In the genomic region with DNA sequence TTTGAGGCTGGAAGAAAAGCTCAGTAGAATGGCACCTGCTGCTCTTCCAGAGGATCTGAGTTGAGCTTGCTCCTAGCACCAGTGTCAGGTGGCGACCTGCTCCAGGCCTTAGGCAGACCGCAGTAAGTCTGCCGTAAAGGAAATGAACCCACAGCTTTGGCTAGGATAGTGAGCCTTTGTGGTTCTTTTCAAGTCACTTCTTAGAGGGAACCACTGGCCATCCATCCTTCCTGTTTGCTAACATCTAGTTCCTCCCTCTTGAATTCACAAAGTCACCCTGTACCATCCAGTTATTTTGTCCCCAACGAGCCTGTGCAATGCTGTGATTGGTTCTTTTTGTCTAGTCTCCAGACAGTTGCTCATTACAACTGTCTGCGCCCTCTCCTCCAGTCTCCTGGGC, we compare ENCODE assay signal across 19 mouse cellular contexts. TPM values are rescaled to one million over a fixed set of nuclear protein-coding genes. Genes with fewer than 3 reads are reported as not detected.
DNase-seq lines count a peak whose midpoint lies in the region; ATAC-seq and TF ChIP-seq lines count a peak whose summit lies in the region.
"Had no signal": no experiment of that assay in that cellular context is flagged by ENCODE, and none has a peak within 500 bp of the region (broad histone marks: within the 10 kb centered on the region; RNA-seq: fewer than 3 reads in every experiment).

No protein-coding gene starts in this region.

- peak overlapping the region; percentile 44; the same call in 1 of the 2 replicates for H3K9ac ChIP-seq in heart, embryonic 16.5 days (ENCODE audit: low read length)
- H3K9ac ChIP-seq: embryonic facial prominence, embryonic 12.5 days; limb, embryonic 12.5 days had no signal

- H3K27ac ChIP-seq in heart, embryonic 16.5 days (ENCODE audit: low read length) = no peak overlapping the region
- no peak overlapping the region for H3K27ac ChIP-seq in heart, embryonic 10.5 days
- H3K27ac ChIP-seq: embryonic facial prominence, embryonic 12.5 days; forebrain, embryonic 12.5 days; limb, embryonic 12.5 days; macrophage had no signal

- H3K4me2 ChIP-seq in heart, embryonic 16.5 days (ENCODE audit: low read depth, low read length) = peak overlapping the region; percentile 76; the same call in 1 of the 2 replicates
- H3K4me2 ChIP-seq: embryonic facial prominence, embryonic 12.5 days; forebrain, embryonic 12.5 days had no signal

- no peak for ATAC-seq in heart, embryonic 16.5 days (replicated peaks; ENCODE audit: extremely low read depth, insufficient read depth, low FRiP score)
- ATAC-seq: inflammation-experienced regulatory T-cells, adult 6 months had no signal

- H3K36me3 ChIP-seq in heart, embryonic 16.5 days (ENCODE audit: control insufficient read depth, insufficient read depth) = peaks cover 74% of the 10 kb centered on the region
- peaks cover 91% of the 10 kb centered on the region for H3K36me3 ChIP-seq in heart, embryonic 10.5 days
- H3K36me3 ChIP-seq in E14TG2a.4 (ENCODE audit: insufficient read depth, low read length) = peaks cover 100% of the 10 kb centered on the region
- peaks cover 90% of the 10 kb centered on the region for H3K36me3 ChIP-seq in megakaryocyte, embryonic 14.5 days (replicated peaks; ENCODE audit: low read length)

- no peak for DNase-seq in heart, embryonic 10.5 days (ENCODE audit: low spot score)
- peak; percentile 86 for DNase-seq in 416B (ENCODE audit: low read depth)
- DNase-seq in right cerebral cortex, postnatal 4 days = no peak
- no peak for DNase-seq in gastrocnemius, postnatal 36 days
- DNase-seq: adrenal gland, postnatal 14 days; cerebellum, postnatal 25 days; heart, postnatal 14 days; kidney, postnatal 14 days; right cerebral cortex, postnatal 25 days had no signal

- no peak for TF ChIP-seq CTCF in E14TG2a.4 (conservative IDR thresholded peaks at IDR 0.05; ENCODE audit: low read length)

- no peaks in the 10 kb centered on the region for H3K9me3 ChIP-seq in heart, embryonic 16.5 days (replicated peaks; ENCODE audit: control insufficient read depth, low read length)
- no peaks in the 10 kb centered on the region for H3K9me3 ChIP-seq in heart, embryonic 10.5 days
- no peaks in the 10 kb centered on the region for H3K9me3 ChIP-seq in E14TG2a.4 (ENCODE audit: low read length)
- no peaks in the 10 kb centered on the region for H3K9me3 ChIP-seq in megakaryocyte, embryonic 14.5 days
- H3K9me3 ChIP-seq: embryonic facial prominence, embryonic 12.5 days; forebrain, embryonic 12.5 days; limb, embryonic 12.5 days had no signal

- no peaks in the 10 kb centered on the region for H3K27me3 ChIP-seq in heart, embryonic 16.5 days (ENCODE audit: control insufficient read depth, insufficient read depth, low read length)
- H3K27me3 ChIP-seq in heart, embryonic 10.5 days (ENCODE audit: insufficient read depth, poor library complexity, severe bottlenecking) = no peaks in the 10 kb centered on the region
- H3K27me3 ChIP-seq in E14TG2a.4 (ENCODE audit: insufficient read depth, low read length) = no peaks in the 10 kb centered on the region
- no peaks in the 10 kb centered on the region for H3K27me3 ChIP-seq in megakaryocyte, embryonic 14.5 days (replicated peaks)
- H3K27me3 ChIP-seq: embryonic facial prominence, embryonic 12.5 days; forebrain, embryonic 12.5 days; limb, embryonic 12.5 days had no signal

- intact Hi-C loops in gastrocnemius, postnatal 36 days (cut with DNase I) = no loop called here

- no peak overlapping the region for H3K4me3 ChIP-seq in heart, embryonic 16.5 days (ENCODE audit: low read length)
- no peak overlapping the region for H3K4me3 ChIP-seq in heart, embryonic 10.5 days
- peak overlapping the region; percentile 100 for H3K4me3 ChIP-seq in E14TG2a.4 (replicated peaks; ENCODE audit: low read length)
- peak overlapping the region; percentile 59 for H3K4me3 ChIP-seq in megakaryocyte, embryonic 14.5 days (replicated peaks)
- H3K4me3 ChIP-seq: embryonic facial prominence, embryonic 12.5 days; forebrain, embryonic 12.5 days; limb, embryonic 12.5 days had no signal

- peaks cover 49% of the 10 kb centered on the region for H3K4me1 ChIP-seq in heart, embryonic 16.5 days (ENCODE audit: control insufficient read depth, insufficient read depth, low read length)
- peaks cover 42% of the 10 kb centered on the region for H3K4me1 ChIP-seq in heart, embryonic 10.5 days
- peaks cover 75% of the 10 kb centered on the region for H3K4me1 ChIP-seq in E14TG2a.4 (replicated peaks; ENCODE audit: low read depth, low read length)
- peaks cover 92% of the 10 kb centered on the region for H3K4me1 ChIP-seq in megakaryocyte, embryonic 14.5 days

- WGBS in heart, embryonic 16.5 days = 60% methylated on average over 5 of the region's 5 CpGs
- WGBS in heart, embryonic 10.5 days = 85% methylated on average over 5 of the region's 5 CpGs

RNA-seq across cellular contexts. Expression of a gene that starts 6.2 kb away (rescaled TPM):
- polyA plus RNA-seq in heart, embryonic 16.5 days (2015; fragmentation: Nextera tagmentation; extraction: Ambion mirVana) = 1,672 and 1,922 TPM in 2 replicates
- polyA plus RNA-seq in heart, embryonic 10.5 days (2016; fragmentation: Nextera tagmentation; extraction: Ambion mirVana) = 3,222 and 3,587 TPM in 2 replicates
- polyA plus RNA-seq in megakaryocyte, embryonic 14.5 days (2012; ENCODE audit: insufficient read depth, low replicate concordance) = 2,192 and 2,220 TPM in 2 replicates
- 100 to 1,000 TPM; 104 to 128 TPM for total RNA-seq in gastrocnemius, postnatal 36 days (2021)

RNA-seq across cellular contexts. Expression of a gene that starts 38.7 kb away (rescaled TPM):
- polyA plus RNA-seq in heart, embryonic 16.5 days (2015; fragmentation: Nextera tagmentation; extraction: Ambion mirVana) = 18.0 and 18.5 TPM in 2 replicates
- 27.6 and 31.6 TPM in 2 replicates for polyA plus RNA-seq in heart, embryonic 10.5 days (2016; fragmentation: Nextera tagmentation; extraction: Ambion mirVana)
- polyA plus RNA-seq in megakaryocyte, embryonic 14.5 days (2012; ENCODE audit: insufficient read depth, low replicate concordance) = 39.0 and 101 TPM in 2 replicates
- total RNA-seq in gastrocnemius, postnatal 36 days (2021) = 10 to 100 TPM; 47.6 to 66.2 TPM

RNA-seq across cellular contexts. Expression of a gene that starts 41.6 kb away (rescaled TPM):
- polyA plus RNA-seq in heart, embryonic 16.5 days (2015; fragmentation: Nextera tagmentation; extraction: Ambion mirVana) = not detected in 2 replicates
- not detected in 2 replicates for polyA plus RNA-seq in heart, embryonic 10.5 days (2016; fragmentation: Nextera tagmentation; extraction: Ambion mirVana)
- not detected in 2 replicates for polyA plus RNA-seq in megakaryocyte, embryonic 14.5 days (2012; ENCODE audit: insufficient read depth, low replicate concordance)
- total RNA-seq in gastrocnemius, postnatal 36 days (2021) = under 1 TPM in 1 of 2 experiments, not detected in 1; 0.37 TPM
- total RNA-seq: heart, postnatal 14 days; layer of hippocampus, postnatal 25 days had no signal
- polyA plus RNA-seq: forebrain, embryonic 12.5 days; inflammation-experienced regulatory T-cells, adult 6 months; liver, embryonic 16.5 days had no signal

Comparison
In these comparisons a context has a peak if more than half of its experiments do, and no peak if none do; other contexts are left out.
1. H3K4me3 ChIP-seq: peak in E14TG2a.4 (single experiment) and megakaryocyte, embryonic 14.5 days (single experiment); none in heart, embryonic 16.5 days (single experiment) and heart, embryonic 10.5 days (single experiment).